Mouse (Mus musculus) myocyte (in vitro differentiated cells): ENCODE results near the gene Grin1. TPM values are rescaled to one million over a fixed set of nuclear protein-coding genes. Genes with fewer than 3 reads are reported as not detected.

Experiments
- H3K27me3 ChIP-seq: one replicate; pipeline ENCODE4 v1.6.1; 2011; ENCODE audit not compliant: control insufficient read depth, insufficient read depth, insufficient read length
- H3K36me3 ChIP-seq: one replicate; pipeline ENCODE4 v1.6.1; 2011; ENCODE audit not compliant: control insufficient read depth, insufficient read depth
- H3K4me2 ChIP-seq: one replicate; pipeline ENCODE4 v1.6.1; 2011; ENCODE audit warnings: low read depth, control low read depth
- H3K4me3 ChIP-seq: one replicate; pipeline ENCODE4 v1.5.1; 2011; ENCODE audit warnings: mild to moderate bottlenecking, control low read depth, moderate library complexity
- H3K79me2 ChIP-seq: one replicate; pipeline ENCODE4 v1.6.1; 2011; ENCODE audit not compliant: control insufficient read depth, insufficient read depth
- H3ac ChIP-seq: one replicate; pipeline ENCODE4 v1.6.1; 2011; ENCODE audit not compliant: control insufficient read depth, insufficient read length
- CEBPB ChIP-seq: IDR thresholded peaks from 2 replicates; pipeline ENCODE4 v1.6.1; 2011; ENCODE audit warnings: mild to moderate bottlenecking, moderate library complexity; ENCODE audit not compliant: poor library complexity, insufficient read depth, severe bottlenecking
- E2F4 ChIP-seq: IDR thresholded peaks from one replicate; pipeline ENCODE4 v1.6.1; 2011; ENCODE audit warnings: mild to moderate bottlenecking, control low read depth, moderate library complexity; ENCODE audit not compliant: insufficient read depth
- MAX ChIP-seq: IDR thresholded peaks from one replicate; pipeline ENCODE4 v1.6.1; 2011; ENCODE audit warnings: low read depth, mild to moderate bottlenecking, control low read depth
- MYOD1 ChIP-seq, 3 experiments: IDR thresholded peaks; one replicate each; pipeline ENCODE4 v1.6.1; 2011; ENCODE audit warnings: control low read depth in 2 of 3, low read depth in 2 of 3, mild to moderate bottlenecking in 2 of 3, moderate library complexity in 1 of 3; ENCODE audit not compliant: insufficient read length in 2 of 3, control insufficient read depth in 1 of 3
- MYOG ChIP-seq, 3 experiments: IDR thresholded peaks; one replicate each; pipeline ENCODE4 v1.6.1; 2011; ENCODE audit warnings: control low read depth in 2 of 3, low read depth in 2 of 3, mild to moderate bottlenecking in 2 of 3; ENCODE audit not compliant: insufficient read length in 2 of 3, control insufficient read depth in 1 of 3, insufficient read depth in 1 of 3
- POLR2A ChIP-seq: IDR thresholded peaks from one replicate; pipeline ENCODE4 v1.6.1; 2011; ENCODE audit warnings: low read depth, mild to moderate bottlenecking, control low read depth, moderate library complexity; ENCODE audit not compliant: insufficient read length
- POLR2AphosphoS2 ChIP-seq: IDR thresholded peaks from one replicate; pipeline ENCODE4 v1.6.1; 2011; ENCODE audit warnings: low read depth, control low read depth; ENCODE audit not compliant: insufficient read length
- REST ChIP-seq: IDR thresholded peaks from one replicate; pipeline ENCODE4 v1.6.1; 2011; ENCODE audit warnings: mild to moderate bottlenecking, control low read depth, moderate library complexity; ENCODE audit not compliant: insufficient read depth, insufficient read length
- SRF ChIP-seq: IDR thresholded peaks from one replicate; pipeline ENCODE4 v1.6.1; 2011; ENCODE audit warnings: low read depth; ENCODE audit not compliant: control insufficient read depth, insufficient read length
- TCF12 ChIP-seq: IDR thresholded peaks from one replicate; pipeline ENCODE4 v1.6.1; 2011; ENCODE audit warnings: mild to moderate bottlenecking, control low read depth; ENCODE audit not compliant: poor library complexity, insufficient read depth, severe bottlenecking
- TCF3 ChIP-seq: IDR thresholded peaks from one replicate; pipeline ENCODE4 v1.6.1; 2011; ENCODE audit warnings: low read depth, control low read depth; ENCODE audit not compliant: insufficient read length
- USF1 ChIP-seq: IDR thresholded peaks from one replicate; pipeline ENCODE4 v1.6.1; 2011; ENCODE audit warnings: low read depth, mild to moderate bottlenecking, control low read depth, moderate library complexity
- polyA plus RNA-seq: library from polyadenylated mRNA; unstranded; fragments of >200 nt; fragmentation: generic; extraction: Trizol; gene quantifications from one replicate; pipeline ENCODE4 v1.2.1, GENCODE M21; 2012; ENCODE audit warnings: missing spikeins

The Grin1 gene
- polyA plus RNA-seq, 1 experiment, result 0.12 TPM

DNA sequence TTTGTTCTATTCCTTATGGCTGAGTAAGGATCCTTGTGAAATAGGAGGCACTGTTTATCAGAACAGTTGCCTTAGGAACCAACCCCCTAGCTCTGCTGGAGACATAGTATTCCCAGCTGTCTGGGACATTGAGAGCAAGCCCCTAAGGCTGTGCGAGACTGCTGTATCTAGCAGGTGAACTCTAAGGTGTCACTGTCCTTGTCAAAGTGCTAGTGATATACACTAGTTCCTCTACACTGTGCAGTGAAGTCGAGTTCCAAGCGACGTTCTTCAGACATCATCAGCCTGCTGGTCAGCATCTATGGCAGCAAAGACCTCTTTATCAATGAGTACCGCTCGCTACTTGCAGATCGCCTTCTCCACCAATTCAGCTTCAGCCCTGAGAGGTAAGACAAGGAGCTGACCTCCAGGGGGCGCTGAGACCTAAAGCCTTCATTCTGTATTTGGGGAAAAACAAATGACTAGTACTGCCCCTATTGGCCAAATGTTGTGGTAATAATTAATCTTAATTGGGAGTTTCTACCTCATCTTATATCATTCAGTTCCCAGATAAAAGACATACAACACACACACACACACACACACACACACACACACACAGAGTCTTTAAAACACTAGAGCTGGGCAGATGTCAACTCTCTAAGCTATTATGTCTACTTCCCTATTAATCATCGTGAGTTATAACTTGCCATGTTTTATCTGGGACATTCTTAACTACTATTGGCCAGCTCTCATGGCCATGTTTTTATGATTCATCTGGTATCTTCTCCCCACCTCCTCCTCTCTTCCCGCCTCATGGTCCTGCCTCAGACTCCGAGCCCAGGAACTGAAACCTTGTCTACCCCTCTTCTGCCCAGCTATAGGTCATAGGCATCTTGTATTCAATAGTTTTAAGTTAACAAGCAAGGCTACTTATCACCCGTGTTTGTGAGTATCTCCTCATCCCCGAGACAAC lies 39.8 kb downstream of the Grin1 start:
- TF ChIP-seq E2F4, result no peak

DNA sequence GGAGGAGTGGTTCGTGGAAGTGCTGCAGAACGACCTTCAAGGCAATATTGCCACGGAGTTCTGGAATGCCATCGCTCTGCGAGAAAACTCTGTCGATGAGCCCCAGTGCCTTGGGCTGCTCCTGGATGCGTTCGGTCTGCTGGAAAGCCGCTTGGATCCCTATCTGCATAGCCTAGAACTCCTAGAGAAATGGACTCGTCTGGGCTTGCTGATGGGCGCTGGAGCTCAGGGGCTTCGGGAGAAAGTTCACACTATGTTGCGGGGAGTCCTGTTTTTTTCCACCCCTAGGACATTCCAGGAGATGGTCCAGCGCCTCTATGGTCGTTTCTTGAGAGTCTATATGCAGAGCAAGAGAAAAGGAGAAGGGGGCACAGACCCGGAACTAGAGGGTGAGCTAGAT lies 46.0 kb downstream of the Grin1 start:
- TF ChIP-seq MAX (no peak), TCF3 (no peak), E2F4 (no peak), MYOD1 (IDR thresholded peaks at IDR 0.05; ENCODE audit: control insufficient read depth in 1 of 3, insufficient read length in 2 of 3, low read depth in 2 of 3) (no peak), POLR2A (no peak), TCF12 (no peak), USF1 (no peak), REST (no peak), CEBPB (no peak), POLR2AphosphoS2 (no peak), MYOG (IDR thresholded peaks at IDR 0.05; ENCODE audit: control insufficient read depth in 1 of 3, insufficient read depth in 1 of 3, insufficient read length in 2 of 3, low read depth in 2 of 3) (no peak), SRF (no peak)
- Histone ChIP-seq H3K36me3 (peaks cover 17% of the 10 kb centered on the region), H3K79me2 (peaks cover 45% of the 10 kb centered on the region), H3K4me2 (peak overlapping the region; percentile 81), H3K4me3 (peak overlapping the region; percentile 90), H3ac (peak overlapping the region; percentile 52), H3K27me3 (no peaks in the 10 kb centered on the region)

More for the DNA sequence above, 39.8 kb downstream of the Grin1 start:
- no peak overlapping the region for H3K4me2 ChIP-seq
- peaks cover 47% of the 10 kb centered on the region for H3K36me3 ChIP-seq
- peaks cover 8% of the 10 kb centered on the region for H3K79me2 ChIP-seq
- H3ac ChIP-seq, result no peak overlapping the region
- H3K27me3 ChIP-seq, result no peaks in the 10 kb centered on the region
- no peak overlapping the region for H3K4me3 ChIP-seq

DNA sequence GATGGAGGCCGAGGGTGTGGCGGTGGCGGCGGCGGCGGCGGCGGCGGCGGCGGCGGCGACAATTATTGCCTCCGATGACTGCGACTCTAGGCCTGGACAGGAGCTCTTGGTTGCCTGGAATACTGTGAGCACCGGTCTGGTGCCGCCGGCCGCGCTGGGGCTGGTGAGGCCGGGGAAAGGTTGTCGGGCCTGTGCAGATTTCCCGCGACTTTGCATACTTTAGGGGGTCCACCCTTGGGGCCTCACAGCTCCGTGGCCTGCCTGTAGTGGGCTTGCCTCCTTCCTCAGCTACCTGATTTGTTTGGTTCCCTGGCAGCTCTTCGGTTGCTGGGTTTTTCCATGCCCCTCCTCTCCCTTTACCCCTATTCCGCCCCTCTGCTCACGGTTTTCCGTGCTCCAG lies 46.5 kb downstream of the Grin1 start:
- Histone ChIP-seq H3ac (peak overlapping the region; percentile 52), H3K36me3 (peaks cover 12% of the 10 kb centered on the region), H3K4me3 (peak overlapping the region; percentile 90), H3K79me2 (peaks cover 45% of the 10 kb centered on the region), H3K4me2 (peak overlapping the region; percentile 81), H3K27me3 (no peaks in the 10 kb centered on the region)
- no peak for TF ChIP-seq CEBPB
- no peak for TF ChIP-seq SRF

DNA sequence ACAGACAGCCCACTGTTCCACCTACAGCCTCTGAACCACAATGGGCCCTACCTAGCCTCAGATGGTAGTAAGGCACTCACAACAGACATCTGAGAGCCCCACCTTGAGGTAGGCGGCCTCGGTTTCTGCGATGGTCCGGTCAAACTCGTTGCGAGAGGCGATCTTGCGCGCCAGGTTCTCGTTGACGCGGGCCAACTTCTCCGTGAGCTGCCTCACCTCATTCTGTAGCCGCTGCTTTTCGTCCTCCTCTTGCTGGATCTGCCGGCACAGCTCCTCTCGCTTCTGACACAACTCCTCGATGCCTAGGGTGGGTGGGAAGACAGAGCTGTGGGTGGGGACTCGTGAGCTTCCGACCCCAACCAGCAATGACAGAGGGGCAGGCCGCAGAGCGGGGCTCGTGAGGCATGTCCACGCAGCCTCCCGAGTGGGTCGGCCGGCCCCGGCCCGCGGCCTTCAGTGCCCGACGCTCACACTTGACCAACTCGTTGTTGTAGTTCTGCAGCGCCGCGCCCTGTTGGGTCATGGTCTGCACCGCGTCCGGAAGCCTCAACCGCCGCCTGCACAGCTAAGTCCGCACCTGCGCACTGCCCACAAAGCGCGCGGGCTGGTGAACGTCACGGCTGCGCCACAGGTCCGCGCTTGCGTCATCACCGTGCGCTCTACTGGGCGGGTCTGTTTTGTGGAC lies 47.0 kb downstream of the Grin1 start, which contains the start of the genes Ssna1 and Anapc2:
TSS of gene Ssna1 (minus strand) at position 612 of the 685 bp plus-strand sequence.
TSS of gene Anapc2 (plus strand) at position 652 of the 685 bp plus-strand sequence.
- Histone ChIP-seq H3K4me3 (peak within 1 kb of the TSS; percentile 90), H3K36me3 (peaks cover 10% of the 10 kb centered on the region), H3K4me2 (peak within 1 kb of the TSS; percentile 93), H3K27me3 (no peaks in the 10 kb centered on the region), H3ac (peak within 1 kb of the TSS; percentile 52), H3K79me2 (peaks cover 45% of the 10 kb centered on the region)
- TF ChIP-seq MYOD1 (IDR thresholded peaks at IDR 0.05; ENCODE audit: control insufficient read depth in 1 of 3, insufficient read length in 2 of 3, low read depth in 2 of 3) (peak in 2 of 3 experiments; percentile 65 to 82), MAX (no peak), SRF (peak; percentile 94), CEBPB (0 out of 2 replicates have a peak, but pooled peaks have one; percentile 18), USF1 (no peak), REST (no peak), TCF3 (no peak), E2F4 (peak; percentile 8), POLR2AphosphoS2 (peak; percentile 98), MYOG (IDR thresholded peaks at IDR 0.05; ENCODE audit: control insufficient read depth in 1 of 3, insufficient read depth in 1 of 3, insufficient read length in 2 of 3, low read depth in 2 of 3) (peak in 2 of 3 experiments; percentile 74 to 81), TCF12 (no peak), POLR2A (peak; percentile 95)

DNA sequence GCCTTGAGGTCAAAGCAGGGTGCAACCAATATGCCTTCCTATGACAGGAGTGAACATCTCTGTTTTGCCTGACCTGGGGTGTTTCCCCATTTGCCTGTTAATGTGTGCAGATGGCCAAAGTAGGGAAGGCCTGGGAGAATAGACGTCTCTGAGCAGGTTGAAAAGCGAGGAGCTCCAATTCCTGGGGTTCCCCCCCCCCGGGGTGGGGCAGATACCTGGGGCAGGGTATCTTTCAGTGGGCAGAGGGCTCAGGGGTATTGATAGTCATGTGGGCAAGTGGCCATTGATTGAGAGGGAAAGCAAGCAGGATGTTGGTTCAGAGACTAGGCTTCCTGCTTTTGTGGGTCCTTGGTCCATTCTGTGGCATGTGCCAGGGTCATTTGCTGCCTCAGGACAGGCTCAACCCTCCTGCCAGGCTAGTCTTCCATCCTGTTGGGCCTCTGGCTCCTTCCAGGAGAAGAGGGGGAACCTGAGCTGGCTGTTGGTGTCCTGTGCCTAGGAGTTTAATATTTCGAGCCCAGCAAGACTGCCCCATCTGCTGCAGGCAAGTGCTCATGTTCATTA lies 51.2 kb downstream of the Grin1 start:
- Histone ChIP-seq H3K36me3 (no peaks in the 10 kb centered on the region), H3K4me2 (peak overlapping the region; percentile 5), H3ac (no peak overlapping the region), H3K79me2 (peaks cover 23% of the 10 kb centered on the region), H3K27me3 (no peaks in the 10 kb centered on the region), H3K4me3 (no peak overlapping the region)
- TF ChIP-seq E2F4, result no peak
- TF ChIP-seq CEBPB, result no peak
- no peak for TF ChIP-seq MAX
- no peak for TF ChIP-seq MYOD1 (IDR thresholded peaks at IDR 0.05; ENCODE audit: control insufficient read depth in 1 of 3, insufficient read length in 2 of 3, low read depth in 2 of 3)
- TF ChIP-seq POLR2AphosphoS2, result no peak
- TF ChIP-seq MYOG (IDR thresholded peaks at IDR 0.05; ENCODE audit: control insufficient read depth in 1 of 3, insufficient read depth in 1 of 3, insufficient read length in 2 of 3, low read depth in 2 of 3), result no peak
- TF ChIP-seq TCF3, result no peak
- TF ChIP-seq POLR2A, result no peak
- TF ChIP-seq REST, result no peak
- TF ChIP-seq USF1, result no peak
- no peak for TF ChIP-seq TCF12
- no peak for TF ChIP-seq SRF
